Mouse (Mus musculus): Measurements from ENCODE around the gene Clmn. TPM values are rescaled to one million over a fixed set of nuclear protein-coding genes. Genes with fewer than 3 reads are reported as not detected.

Gene Clmn
- polyA plus RNA-seq, 1 experiment = 0.05 TPM

DNA sequence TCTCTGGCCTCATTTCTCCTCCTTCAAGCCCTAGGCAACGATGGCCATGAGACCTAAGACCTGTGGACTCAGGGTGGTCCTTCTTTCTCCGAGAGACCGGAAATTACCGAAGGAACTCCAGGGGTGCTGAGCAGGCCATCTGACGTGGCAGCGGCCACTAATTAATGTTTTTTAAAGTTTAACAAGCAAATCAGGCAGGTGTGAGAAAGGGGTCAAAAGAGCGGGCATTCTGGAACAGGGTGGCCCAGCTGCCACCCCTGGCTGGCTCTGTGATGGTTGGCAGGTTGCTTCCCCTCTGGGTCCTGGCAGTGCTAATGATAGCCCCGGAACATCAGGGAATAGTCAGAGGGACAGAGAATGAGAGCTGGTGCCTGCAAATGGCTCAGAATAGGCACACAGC is 42.7 kb downstream of the Clmn start:
- TF ChIP-seq MYOG (IDR thresholded peaks at IDR 0.05; ENCODE audit: control insufficient read depth, extremely low read depth, insufficient read length) (no peak), FOSL1 (IDR thresholded peaks at IDR 0.05; ENCODE audit: insufficient read depth, low read length, poor library complexity, severe bottlenecking) (no peak), CTCF (IDR thresholded peaks at IDR 0.05; ENCODE audit: control insufficient read depth, insufficient read depth, insufficient read length) (no peak), MAX (IDR thresholded peaks at IDR 0.05) (no peak), MYOD1 (IDR thresholded peaks at IDR 0.05; ENCODE audit: control insufficient read depth, insufficient read length, low read depth) (no peak), CEBPB (IDR thresholded peaks at IDR 0.05; ENCODE audit: low read depth) (no peak), USF1 (IDR thresholded peaks at IDR 0.05; ENCODE audit: low read depth) (no peak)
- Histone ChIP-seq H3K79me3 (ENCODE audit: low read depth) (no peaks in the 10 kb centered on the region), H3K27me3 (ENCODE audit: control insufficient read depth, insufficient read depth, insufficient read length) (peaks cover 24% of the 10 kb centered on the region)

DNA sequence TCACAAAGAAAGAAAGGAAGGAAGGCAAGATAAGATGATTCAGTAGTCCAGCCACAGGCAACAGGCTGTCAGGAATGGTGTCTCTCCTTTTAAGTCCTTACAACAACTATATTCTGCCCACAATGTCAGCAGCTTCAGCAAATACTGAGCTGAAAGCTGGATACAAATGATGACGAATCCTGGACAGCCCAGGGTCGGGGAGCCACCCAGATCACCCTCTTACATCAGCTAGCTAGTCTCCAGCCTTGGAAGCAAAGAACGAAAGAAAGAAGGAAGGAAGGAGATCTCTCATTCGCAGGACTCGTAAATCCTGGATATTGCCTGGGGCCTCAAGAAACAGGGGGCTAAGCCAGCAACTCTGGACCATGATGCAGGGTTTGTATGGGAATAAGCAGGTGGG is 44.8 kb downstream of the Clmn start:
- Histone ChIP-seq H3K36me3 (ENCODE audit: control insufficient read depth, insufficient read depth) (no peaks in the 10 kb centered on the region), H3K79me2 (ENCODE audit: control insufficient read depth, insufficient read depth) (no peaks in the 10 kb centered on the region), H3ac (ENCODE audit: control insufficient read depth, insufficient read length, low read depth) (no peak overlapping the region), H3K79me3 (ENCODE audit: low read depth) (no peaks in the 10 kb centered on the region), H3K4me3 (ENCODE audit: insufficient read depth, poor library complexity, severe bottlenecking) (no peak overlapping the region), H3K27me3 (ENCODE audit: control insufficient read depth, insufficient read depth, insufficient read length) (peaks cover 28% of the 10 kb centered on the region)
- TF ChIP-seq CEBPB (IDR thresholded peaks at IDR 0.05; ENCODE audit: low read depth) (no peak), MYOG (IDR thresholded peaks at IDR 0.05; ENCODE audit: control insufficient read depth, extremely low read depth, insufficient read length) (no peak), CTCF (IDR thresholded peaks at IDR 0.05; ENCODE audit: control insufficient read depth, insufficient read depth, insufficient read length) (no peak)

More for the DNA sequence above, 42.7 kb downstream of the Clmn start:
- Histone ChIP-seq H3K4me3 (ENCODE audit: insufficient read depth, poor library complexity, severe bottlenecking) (no peak overlapping the region), H3K79me2 (ENCODE audit: control insufficient read depth, insufficient read depth) (no peaks in the 10 kb centered on the region), H3K36me3 (ENCODE audit: control insufficient read depth, insufficient read depth) (no peaks in the 10 kb centered on the region), H3ac (ENCODE audit: control insufficient read depth, insufficient read length, low read depth) (no peak overlapping the region)

DNA sequence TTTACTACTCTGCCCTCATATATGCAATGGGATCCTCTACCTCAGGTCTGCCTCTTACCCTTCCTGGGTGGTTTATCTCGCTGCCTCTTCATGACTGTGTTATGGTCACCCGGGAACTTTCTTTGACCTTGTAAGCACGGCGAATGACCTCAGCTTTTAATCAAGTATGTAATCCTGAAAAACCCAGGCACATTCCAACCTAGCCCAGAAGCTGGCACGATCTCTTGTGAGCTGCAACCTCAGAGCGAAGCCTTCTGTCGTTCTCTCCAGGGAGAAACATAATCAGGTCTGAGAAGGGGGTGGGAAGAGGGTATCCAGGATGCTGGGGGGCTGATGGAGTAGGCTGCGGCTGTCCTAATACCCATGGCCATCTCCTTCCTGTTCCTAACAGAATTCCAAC is 45.8 kb downstream of the Clmn start:
- Histone ChIP-seq H3K79me3 (ENCODE audit: low read depth) (no peaks in the 10 kb centered on the region), H3ac (ENCODE audit: control insufficient read depth, insufficient read length, low read depth) (no peak overlapping the region), H3K36me3 (ENCODE audit: control insufficient read depth, insufficient read depth) (no peaks in the 10 kb centered on the region), H3K79me2 (ENCODE audit: control insufficient read depth, insufficient read depth) (no peaks in the 10 kb centered on the region), H3K27me3 (ENCODE audit: control insufficient read depth, insufficient read depth, insufficient read length) (peaks cover 36% of the 10 kb centered on the region), H3K4me3 (ENCODE audit: insufficient read depth, poor library complexity, severe bottlenecking) (no peak overlapping the region)
- TF ChIP-seq MYOG (IDR thresholded peaks at IDR 0.05; ENCODE audit: control insufficient read depth, extremely low read depth, insufficient read length) = no peak
- no peak for TF ChIP-seq FOSL1 (IDR thresholded peaks at IDR 0.05; ENCODE audit: insufficient read depth, low read length, poor library complexity, severe bottlenecking)
- TF ChIP-seq MYOD1 (IDR thresholded peaks at IDR 0.05; ENCODE audit: control insufficient read depth, insufficient read length, low read depth) = no peak
- TF ChIP-seq MAX (IDR thresholded peaks at IDR 0.05) = no peak
- no peak for TF ChIP-seq CEBPB (IDR thresholded peaks at IDR 0.05; ENCODE audit: low read depth)
- TF ChIP-seq CTCF (IDR thresholded peaks at IDR 0.05; ENCODE audit: control insufficient read depth, insufficient read depth, insufficient read length) = no peak

DNA sequence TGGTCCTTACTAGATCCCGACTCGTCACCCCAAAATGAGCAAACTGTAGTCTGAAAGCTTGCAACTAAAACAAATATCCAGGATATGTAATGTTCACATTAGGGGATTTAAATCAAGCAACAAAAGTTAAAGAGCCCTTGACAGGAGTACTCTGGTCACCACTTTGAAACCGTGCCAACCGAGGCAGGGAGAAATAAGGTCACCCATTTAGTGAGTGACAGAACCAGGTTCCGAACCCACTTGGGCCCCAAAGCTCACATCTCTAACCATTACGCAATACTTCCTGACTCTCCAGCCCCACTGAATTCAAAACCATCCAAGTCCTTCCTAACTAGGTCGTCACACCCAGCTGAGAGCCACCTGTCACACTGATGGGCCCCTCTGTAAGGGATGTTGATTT is 46.8 kb downstream of the Clmn start:
- TF ChIP-seq CEBPB (IDR thresholded peaks at IDR 0.05; ENCODE audit: low read depth) (no peak), CTCF (IDR thresholded peaks at IDR 0.05; ENCODE audit: control insufficient read depth, insufficient read depth, insufficient read length) (no peak), MYOG (IDR thresholded peaks at IDR 0.05; ENCODE audit: control insufficient read depth, extremely low read depth, insufficient read length) (no peak)
- H3K36me3 ChIP-seq (ENCODE audit: control insufficient read depth, insufficient read depth) = no peaks in the 10 kb centered on the region
- no peak overlapping the region for H3ac ChIP-seq (ENCODE audit: control insufficient read depth, insufficient read length, low read depth)
- H3K4me3 ChIP-seq (ENCODE audit: insufficient read depth, poor library complexity, severe bottlenecking) = no peak overlapping the region
- H3K27me3 ChIP-seq (ENCODE audit: control insufficient read depth, insufficient read depth, insufficient read length) = peaks cover 33% of the 10 kb centered on the region
- no peaks in the 10 kb centered on the region for H3K79me3 ChIP-seq (ENCODE audit: low read depth)
- no peaks in the 10 kb centered on the region for H3K79me2 ChIP-seq (ENCODE audit: control insufficient read depth, insufficient read depth)

DNA sequence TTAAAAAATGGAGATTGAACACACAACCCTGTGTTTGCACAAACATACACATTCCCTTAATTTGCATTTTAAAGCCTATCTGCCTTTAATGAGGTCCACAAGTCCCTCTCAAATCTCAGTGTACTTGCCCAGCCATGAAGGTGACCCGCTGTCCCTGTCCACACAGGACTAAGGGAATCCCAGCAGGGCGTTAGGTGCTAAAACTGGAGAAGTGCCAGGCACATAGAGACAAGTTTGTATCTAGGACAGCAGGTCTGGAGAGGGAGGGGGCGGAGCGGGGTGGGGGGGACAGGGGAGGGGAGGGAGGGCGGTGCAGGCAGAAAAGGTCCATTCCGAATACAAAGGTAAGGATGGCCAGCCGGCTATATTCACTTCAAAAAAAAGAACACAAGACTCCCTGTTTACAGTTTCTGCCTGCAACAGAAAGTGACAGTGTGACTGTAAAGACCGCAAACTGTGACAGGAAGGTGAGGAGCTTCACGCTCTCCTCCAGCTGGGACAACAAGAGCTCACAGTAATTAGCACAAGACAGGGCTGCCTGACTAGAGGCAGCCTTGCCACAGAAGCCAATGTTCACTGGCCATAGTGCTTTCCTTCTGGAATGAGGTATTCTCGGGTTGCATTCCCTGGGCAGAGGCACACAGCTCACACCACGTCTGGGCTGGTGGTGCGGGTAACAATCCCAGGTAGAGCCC is 47.6 kb downstream of the Clmn start:
- Histone ChIP-seq H3K79me3 (ENCODE audit: low read depth) (no peaks in the 10 kb centered on the region), H3K36me3 (ENCODE audit: control insufficient read depth, insufficient read depth) (no peaks in the 10 kb centered on the region), H3ac (ENCODE audit: control insufficient read depth, insufficient read length, low read depth) (no peak overlapping the region), H3K27me3 (ENCODE audit: control insufficient read depth, insufficient read depth, insufficient read length) (peaks cover 30% of the 10 kb centered on the region), H3K79me2 (ENCODE audit: control insufficient read depth, insufficient read depth) (no peaks in the 10 kb centered on the region), H3K4me3 (ENCODE audit: insufficient read depth, poor library complexity, severe bottlenecking) (no peak overlapping the region)
- TF ChIP-seq CEBPB (IDR thresholded peaks at IDR 0.05; ENCODE audit: low read depth) (no peak), USF1 (IDR thresholded peaks at IDR 0.05; ENCODE audit: low read depth) (no peak), MAX (IDR thresholded peaks at IDR 0.05) (no peak), FOSL1 (IDR thresholded peaks at IDR 0.05; ENCODE audit: insufficient read depth, low read length, poor library complexity, severe bottlenecking) (no peak), MYOD1 (IDR thresholded peaks at IDR 0.05; ENCODE audit: control insufficient read depth, insufficient read length, low read depth) (no peak), CTCF (IDR thresholded peaks at IDR 0.05; ENCODE audit: control insufficient read depth, insufficient read depth, insufficient read length) (no peak), MYOG (IDR thresholded peaks at IDR 0.05; ENCODE audit: control insufficient read depth, extremely low read depth, insufficient read length) (no peak)

DNA sequence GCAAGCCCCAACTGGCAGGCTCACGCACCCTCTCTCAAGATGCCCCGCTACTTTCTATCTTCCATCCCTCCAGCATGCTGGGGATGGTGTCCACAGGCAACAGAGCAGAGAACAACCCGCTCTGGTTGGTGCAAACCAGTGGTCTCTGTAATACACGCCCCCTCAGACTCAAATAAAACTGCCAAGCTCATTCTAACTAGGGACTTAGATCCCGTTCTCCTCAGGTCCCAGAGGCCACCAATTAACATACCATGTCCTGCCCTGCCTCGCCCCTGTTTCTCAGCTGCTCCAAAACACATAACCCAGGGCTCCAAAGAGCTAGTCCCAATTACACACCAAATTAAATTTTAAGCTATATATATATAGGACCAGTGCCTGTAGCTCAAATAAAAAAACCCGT is 50.6 kb downstream of the Clmn start:
- TF ChIP-seq USF1 (IDR thresholded peaks at IDR 0.05; ENCODE audit: low read depth) = no peak
- TF ChIP-seq MYOD1 (IDR thresholded peaks at IDR 0.05; ENCODE audit: control insufficient read depth, insufficient read length, low read depth) = no peak
- TF ChIP-seq CTCF (IDR thresholded peaks at IDR 0.05; ENCODE audit: control insufficient read depth, insufficient read depth, insufficient read length) = no peak
- TF ChIP-seq MYOG (IDR thresholded peaks at IDR 0.05; ENCODE audit: control insufficient read depth, extremely low read depth, insufficient read length) = no peak
- no peak for TF ChIP-seq MAX (IDR thresholded peaks at IDR 0.05)
- Histone ChIP-seq H3K79me2 (ENCODE audit: control insufficient read depth, insufficient read depth) (no peaks in the 10 kb centered on the region), H3K27me3 (ENCODE audit: control insufficient read depth, insufficient read depth, insufficient read length) (peaks cover 48% of the 10 kb centered on the region), H3K4me3 (ENCODE audit: insufficient read depth, poor library complexity, severe bottlenecking) (no peak overlapping the region), H3K36me3 (ENCODE audit: control insufficient read depth, insufficient read depth) (no peaks in the 10 kb centered on the region), H3ac (ENCODE audit: control insufficient read depth, insufficient read length, low read depth) (no peak overlapping the region), H3K79me3 (ENCODE audit: low read depth) (no peaks in the 10 kb centered on the region)
